Mouse (Mus musculus): Measurements from ENCODE around the gene Mdk. TPM values are rescaled to one million over a fixed set of nuclear protein-coding genes. Genes with fewer than 3 reads are reported as not detected.

Gene Mdk
- total RNA-seq, 2 experiments from 2014 or later, result 12.1 to 20.7 TPM

DNA sequence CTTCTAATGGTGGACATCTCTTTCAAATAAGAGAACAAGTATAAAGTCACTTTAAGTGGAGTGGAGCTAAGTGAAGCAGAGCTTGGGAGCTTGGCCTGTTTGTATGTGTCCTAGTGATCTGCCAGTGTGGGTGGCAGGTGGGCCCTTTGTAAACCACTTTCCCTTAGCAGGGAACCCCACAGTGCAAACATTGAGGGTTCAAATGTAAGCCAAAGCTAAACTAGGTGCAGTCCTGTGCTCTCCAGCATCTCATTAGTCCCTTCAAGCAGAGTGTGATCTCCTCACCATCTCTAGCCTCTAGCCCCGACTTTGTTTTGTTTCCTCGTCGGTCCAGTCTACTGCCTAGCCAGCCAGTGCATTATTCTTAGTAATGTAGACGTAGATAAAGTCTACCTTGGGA is 47.5 kb downstream of the Mdk start:
- DNase-seq, result no peak
- intact Hi-C loops (cut with DNase I; ENCODE audit: low total_unique reads), result no loop called here

DNA sequence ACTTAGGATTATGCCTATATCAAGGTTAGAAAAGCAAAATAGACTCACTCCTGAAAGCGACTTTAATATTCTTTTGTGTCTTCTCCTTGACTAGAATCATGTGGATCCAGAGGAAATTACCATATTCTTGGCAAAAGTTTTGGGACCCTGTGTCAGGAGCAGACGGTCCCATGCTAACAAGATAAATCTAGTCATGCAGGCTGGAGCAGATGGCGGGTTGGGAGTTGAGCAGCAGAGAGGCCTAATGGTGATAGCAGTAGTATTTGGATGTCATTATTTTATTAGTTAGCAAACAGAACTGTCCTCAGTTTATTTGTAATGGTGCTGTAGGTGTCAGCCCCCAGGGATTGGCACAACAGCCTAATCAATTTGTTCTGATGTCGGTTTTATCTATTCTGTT is 48.1 kb downstream of the Mdk start:
- intact Hi-C loops (cut with DNase I; ENCODE audit: low total_unique reads), result no loop called here

More for the DNA sequence above, 48.1 kb downstream of the Mdk start:
- DNase-seq, result no peak

Small RNAs within 50 kb of the gene (microRNA-seq; reads per million reads assigned to microRNA genes)
- 0 to 0.64 reads per million in 2 experiments for gene Mir6999

Other genes starting within 250 kb of the Mdk start
- 10 to 100 TPM; 20.7 to 24.8 TPM for gene Atg13, start 221.7 kb downstream of the Mdk start, total RNA-seq (2021)
- gene Harbi1, start 221.4 kb downstream of the Mdk start, total RNA-seq (2021), result 1 to 10 TPM; 3.9 to 4.9 TPM
- 10 to 100 TPM; 15.4 to 17.0 TPM for gene Ambra1, start 202.2 kb downstream of the Mdk start, total RNA-seq (2021)
- not detected for gene Chrm4, start 5.0 kb downstream of the Mdk start, total RNA-seq (2021)
- gene Gm9821, start 13.4 kb upstream of the Mdk start, total RNA-seq (2021), result not detected
- 10 to 100 TPM; 38.6 to 42.4 TPM for gene Dgkz, start 43.6 kb upstream of the Mdk start, total RNA-seq (2021)
- 10 to 100 TPM; 14.7 to 22.6 TPM for gene Creb3l1, start 92.2 kb upstream of the Mdk start, total RNA-seq (2021)
- gene Phf21a, start 160.8 kb upstream of the Mdk start, total RNA-seq (2021), result 10 to 100 TPM; 19.5 to 21.2 TPM

All from gastrocnemius, postnatal 14 days (tissue).